Mouse (Mus musculus) heart, postnatal 0 days (tissue): ENCODE results near the gene Nsf. TPM values are rescaled to one million over a fixed set of nuclear protein-coding genes. Genes with fewer than 3 reads are reported as not detected.

Experiments used
- ATAC-seq: fragments of 200-750 bp; cut with Nextera tagmentation; 2 replicates; pipeline ENCODE4 v1.8.0; 2017; ENCODE audit warnings: low read depth, moderate number of reproducible peaks, moderate library complexity; ENCODE audit not compliant: insufficient read depth
- DNase-seq: peaks from one replicate; pipeline ENCODE4 v3.0.0-alpha.2; 2016; ENCODE audit warnings: low spot score
- H3K27ac ChIP-seq: fragments of 300-500 bp; sonication (generic); 2 replicates; pipeline ENCODE4 v1.5.1; 2014; ENCODE audit warnings: low read depth, mild to moderate bottlenecking
- H3K27me3 ChIP-seq: fragments of 300-500 bp; sonication (generic); 2 replicates; pipeline ENCODE4 v1.6.1; 2014; ENCODE audit warnings: low read length, mixed read lengths; ENCODE audit not compliant: control insufficient read depth, insufficient read depth
- H3K36me3 ChIP-seq: fragments of 300-500 bp; sonication (generic); replicated peaks from 2 replicates; pipeline ENCODE4 v1.6.1; 2014; ENCODE audit warnings: low read length, mixed read lengths; ENCODE audit not compliant: control insufficient read depth, insufficient read depth
- H3K4me1 ChIP-seq: fragments of 300-500 bp; sonication (generic); 2 replicates; pipeline ENCODE4 v1.6.1; 2014; ENCODE audit warnings: antibody characterized with exemption; ENCODE audit not compliant: control insufficient read depth, insufficient read depth
- H3K4me2 ChIP-seq: fragments of 300-500 bp; sonication (generic); 2 replicates; pipeline ENCODE4 v1.6.1; 2014; ENCODE audit warnings: low read depth, mild to moderate bottlenecking, low read length, moderate library complexity
- H3K4me3 ChIP-seq: fragments of 300-500 bp; sonication (generic); 2 replicates; pipeline ENCODE4 v1.5.1; 2014; ENCODE audit warnings: low read depth, low read length
- H3K9ac ChIP-seq: fragments of 300-500 bp; sonication (generic); replicated peaks from 2 replicates; pipeline ENCODE4 v1.6.1; 2014; ENCODE audit warnings: low read depth, low read length, mixed read lengths
- H3K9me3 ChIP-seq: fragments of 300-500 bp; sonication (generic); replicated peaks from 2 replicates; pipeline ENCODE4 v1.6.1; 2016; ENCODE audit warnings: low read length; ENCODE audit not compliant: control insufficient read depth
- CTCF ChIP-seq: IDR thresholded peaks from 2 replicates; pipeline ENCODE4 v1.5.1; 2016; ENCODE audit warnings: antibody characterized with exemption, control low read depth, low read depth
- EP300 ChIP-seq: IDR thresholded peaks from 2 replicates; pipeline ENCODE4 v1.6.1; 2016; ENCODE audit warnings: antibody characterized with exemption, low read depth
- WGBS: fragments of 180-500 bp; shearing (Covaris S2); extraction: QIAGEN DNeasy Blood & Tissue Kit; methylation state at CpG from one replicate; pipeline ENCODE4 v1.1.7; 2014; 5-methylcytosine and 5-hydroxymethylcytosine counted together
- polyA plus RNA-seq: library from polyadenylated mRNA; unstranded; fragments of >200 nt; fragmentation: Nextera tagmentation; extraction: Ambion mirVana; gene quantifications from 2 replicates; pipeline ENCODE4 v1.2.1, GENCODE M21; 2015
- total RNA-seq: library from RNA; depleted of rRNA; stranded (reverse); fragments of >200 nt; gene quantifications from 2 replicates; pipeline ENCODE4 v1.2.3, GENCODE M21; 2014; ENCODE audit warnings: low replicate concordance

Nsf gene
- total and polyA plus RNA-seq, 2 experiments from 2014 or later: 24.9 to 25.2 TPM

DNA sequence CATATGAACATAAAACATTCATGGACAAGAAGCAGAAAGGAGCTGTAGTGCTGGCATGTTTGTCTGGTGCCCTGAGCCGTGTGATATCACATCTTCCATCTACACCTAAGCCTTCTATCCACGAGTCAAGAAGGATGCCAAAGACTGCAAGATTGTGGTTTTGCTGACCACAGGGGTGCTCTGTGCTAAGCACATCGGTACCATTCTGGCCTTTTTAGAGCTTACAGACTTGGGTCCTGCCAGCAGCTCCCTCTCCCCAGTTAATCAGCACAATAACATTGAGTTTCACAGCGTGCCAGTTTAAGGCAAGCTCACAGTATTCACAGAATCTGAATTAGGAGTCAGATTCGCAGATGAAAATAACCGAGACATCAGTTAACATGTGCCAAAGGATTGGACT is 75.4 kb downstream of the Nsf start:
- Histone ChIP-seq H3K27ac (no peak overlapping the region), H3K9me3 (peaks cover 12% of the 10 kb centered on the region), H3K36me3 (peaks cover 38% of the 10 kb centered on the region), H3K27me3 (no peaks in the 10 kb centered on the region), H3K9ac (no peak overlapping the region), H3K4me1 (no peaks in the 10 kb centered on the region), H3K4me3 (no peak overlapping the region), H3K4me2 (no peak overlapping the region)
- ATAC-seq (no peak), DNase-seq (no peak)
- WGBS: 79% methylated on average over 6 of the region's 6 CpGs
- TF ChIP-seq EP300 (no peak), CTCF (no peak)

DNA sequence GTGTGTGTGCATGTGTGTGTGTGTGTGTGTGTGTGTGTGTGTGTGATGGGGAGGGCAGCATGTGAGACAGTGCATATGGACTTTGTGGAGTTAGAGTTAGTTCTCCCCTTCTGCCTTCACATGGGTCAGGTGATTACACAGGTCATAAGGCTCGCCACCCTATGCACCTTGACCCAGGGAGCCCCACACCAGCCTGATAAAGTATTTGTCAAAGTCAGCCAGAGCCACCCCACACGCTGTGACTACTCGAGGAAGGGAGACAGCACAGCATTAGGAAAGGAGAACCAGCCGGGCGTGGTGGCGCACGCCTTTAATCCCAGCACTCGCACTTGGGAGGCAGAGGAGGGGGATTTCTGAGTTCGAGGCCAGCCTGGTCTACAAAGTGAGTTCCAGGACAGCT is 83.5 kb downstream of the Nsf start:
- H3K4me3 ChIP-seq: no peak overlapping the region

DNA sequence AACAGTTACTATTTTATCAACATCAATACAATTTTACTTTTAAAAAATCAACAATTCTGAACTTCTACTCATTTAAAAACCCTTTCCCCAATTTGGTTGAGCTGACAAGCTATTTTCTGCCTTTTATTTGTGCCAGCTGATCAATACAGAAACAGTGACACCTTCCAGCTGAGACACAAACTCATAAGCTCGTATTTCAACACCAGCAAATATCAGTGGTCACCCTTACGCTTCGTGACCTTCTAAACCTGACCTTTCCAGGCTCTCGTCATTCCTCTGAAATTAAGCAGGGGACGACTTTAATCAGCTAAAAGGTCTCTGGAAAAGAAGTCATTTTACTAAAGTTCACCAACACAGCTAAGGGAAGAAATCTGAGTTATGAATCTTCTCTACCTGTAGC is 86.2 kb downstream of the Nsf start:
- no peak for ATAC-seq
- H3K27ac ChIP-seq: no peak overlapping the region
- no peaks in the 10 kb centered on the region for H3K9me3 ChIP-seq
- WGBS: 56% methylated on average over 5 of the region's 5 CpGs
- no peaks in the 10 kb centered on the region for H3K4me1 ChIP-seq
- no peak for DNase-seq
- H3K9ac ChIP-seq: no peak overlapping the region
- no peak overlapping the region for H3K4me3 ChIP-seq
- TF ChIP-seq EP300 (no peak), CTCF (no peak)
- no peak overlapping the region for H3K4me2 ChIP-seq
- H3K27me3 ChIP-seq: no peaks in the 10 kb centered on the region
- peaks cover 28% of the 10 kb centered on the region for H3K36me3 ChIP-seq

More for the DNA sequence above, 83.5 kb downstream of the Nsf start:
- Histone ChIP-seq H3K9ac (no peak overlapping the region), H3K9me3 (peaks cover 12% of the 10 kb centered on the region), H3K27ac (no peak overlapping the region), H3K4me1 (no peaks in the 10 kb centered on the region), H3K36me3 (peaks cover 36% of the 10 kb centered on the region), H3K27me3 (no peaks in the 10 kb centered on the region), H3K4me2 (no peak overlapping the region)
- 93% methylated on average over 9 of the region's 9 CpGs for WGBS
- ATAC-seq (no peak), DNase-seq (no peak)
- TF ChIP-seq EP300: no peak
- TF ChIP-seq CTCF: no peak

DNA sequence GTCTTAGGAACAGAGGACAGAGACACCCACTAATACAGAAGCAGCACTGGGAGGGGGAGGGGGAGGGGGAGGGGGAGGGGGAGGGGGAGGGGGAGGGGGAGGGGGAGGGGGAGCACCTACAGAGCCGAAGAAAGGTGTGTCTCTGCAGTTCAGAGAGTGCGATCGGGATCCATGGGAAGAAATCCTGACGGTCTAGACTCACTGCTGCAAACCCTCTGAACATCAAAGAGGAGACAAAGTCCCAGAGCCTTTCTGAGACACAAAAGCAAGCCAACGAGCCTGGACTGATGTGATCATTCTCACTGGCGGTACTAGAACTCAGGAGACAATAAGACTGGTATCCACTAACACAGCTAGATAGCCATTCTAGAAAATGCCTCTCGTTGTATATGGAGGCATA is 88.5 kb downstream of the Nsf start:
- WGBS: 90% methylated on average over 6 of the region's 7 CpGs
- no peak for DNase-seq
- no peak overlapping the region for H3K4me2 ChIP-seq

DNA sequence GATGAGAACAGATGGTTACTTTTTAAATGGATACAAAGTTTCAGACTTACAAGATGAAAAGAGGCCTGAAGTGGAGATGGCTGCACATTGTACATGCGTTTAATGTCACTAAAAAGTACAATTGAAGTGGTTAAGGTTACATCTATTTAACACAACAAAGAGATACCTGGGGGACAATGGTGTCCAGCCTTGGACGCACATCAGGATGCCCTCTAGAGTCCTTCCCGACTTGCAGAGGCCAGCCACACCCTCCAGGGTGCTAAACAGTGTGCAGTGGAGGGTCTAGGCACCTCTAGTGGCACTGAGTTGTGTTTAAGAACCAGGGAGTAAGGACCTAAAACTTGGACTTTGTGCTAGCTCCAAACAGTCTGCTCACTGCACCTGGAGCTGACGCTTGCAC is 89.4 kb downstream of the Nsf start:
- Histone ChIP-seq H3K4me1 (no peaks in the 10 kb centered on the region), H3K9ac (no peak overlapping the region), H3K27ac (no peak overlapping the region), H3K4me3 (no peak overlapping the region), H3K36me3 (peaks cover 33% of the 10 kb centered on the region), H3K27me3 (no peaks in the 10 kb centered on the region), H3K9me3 (no peaks in the 10 kb centered on the region), H3K4me2 (no peak overlapping the region)
- DNase-seq (no peak), ATAC-seq (no peak)
- no peak for TF ChIP-seq CTCF
- WGBS: 87% methylated on average over 4 of the region's 4 CpGs

More for the DNA sequence above, 88.5 kb downstream of the Nsf start:
- no peak for ATAC-seq
- no peak overlapping the region for H3K9ac ChIP-seq
- no peaks in the 10 kb centered on the region for H3K27me3 ChIP-seq
- TF ChIP-seq EP300 (no peak), CTCF (no peak)
- no peak overlapping the region for H3K4me3 ChIP-seq
- H3K4me1 ChIP-seq: no peaks in the 10 kb centered on the region
- H3K9me3 ChIP-seq: no peaks in the 10 kb centered on the region
- no peak overlapping the region for H3K27ac ChIP-seq
- peaks cover 34% of the 10 kb centered on the region for H3K36me3 ChIP-seq

DNA sequence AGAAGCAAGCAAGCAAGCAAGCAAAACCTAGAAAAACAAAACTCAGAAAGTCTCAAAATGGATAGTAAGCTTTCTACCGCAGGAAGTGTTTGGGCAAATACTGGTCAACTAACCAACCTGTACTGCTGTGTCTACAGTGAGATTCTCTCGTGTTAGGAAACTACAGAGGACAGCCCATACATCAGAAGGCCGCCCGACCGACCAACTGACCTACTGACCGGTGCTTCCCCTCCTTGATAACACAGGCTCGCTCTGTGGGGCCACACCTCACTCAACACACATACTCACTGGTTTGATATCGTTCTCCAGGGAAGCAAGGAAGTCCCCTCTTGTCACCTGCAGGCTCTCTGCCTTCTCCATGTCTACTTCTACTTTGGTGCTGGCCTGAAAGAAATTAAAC is 90.9 kb downstream of the Nsf start:
- DNase-seq (no peak), ATAC-seq (no peak)
- H3K9me3 ChIP-seq: no peaks in the 10 kb centered on the region
- WGBS: 50% methylated on average over 8 of the region's 8 CpGs
- H3K27me3 ChIP-seq: no peaks in the 10 kb centered on the region
- H3K4me3 ChIP-seq: no peak overlapping the region
- H3K27ac ChIP-seq: no peak overlapping the region
- H3K4me2 ChIP-seq: no peak overlapping the region
- H3K9ac ChIP-seq: no peak overlapping the region
- TF ChIP-seq EP300 (no peak), CTCF (no peak)
- H3K36me3 ChIP-seq: peaks cover 42% of the 10 kb centered on the region
- no peaks in the 10 kb centered on the region for H3K4me1 ChIP-seq
